Mouse (Mus musculus) E14TG2a.4 (cell line): ENCODE measurements around the gene Slc39a11.

ENCODE experiments used
- H3K27me3 ChIP-seq: 2 replicates; pipeline ENCODE4 v1.6.1; 2014; ENCODE audit warnings: low read length, control low read depth; ENCODE audit not compliant: insufficient read depth
- H3K36me3 ChIP-seq: 2 replicates; pipeline ENCODE4 v1.6.1; 2014; ENCODE audit warnings: low read length, control low read depth; ENCODE audit not compliant: insufficient read depth
- H3K4me1 ChIP-seq: replicated peaks from 2 replicates; pipeline ENCODE4 v1.6.1; 2014; ENCODE audit warnings: low read depth, low read length, control low read depth
- H3K4me3 ChIP-seq: replicated peaks from 2 replicates; pipeline ENCODE4 v1.5.1; 2014; ENCODE audit warnings: mild to moderate bottlenecking, low read length
- H3K9me3 ChIP-seq: 2 replicates; pipeline ENCODE4 v1.6.1; 2014; ENCODE audit warnings: low read length, control low read depth
- CTCF ChIP-seq: conservative IDR thresholded peaks from 2 replicates; pipeline ENCODE4 v1.5.1; 2014; ENCODE audit warnings: low read length
- NANOG ChIP-seq: IDR thresholded peaks from 2 replicates; pipeline ENCODE4 v1.6.1; 2014; ENCODE audit warnings: borderline replicate concordance, low read length, mixed read lengths
- POU5F1 ChIP-seq: IDR thresholded peaks from 2 replicates; pipeline ENCODE4 v1.6.1; 2014; ENCODE audit warnings: low read length, borderline replicate concordance

Slc39a11 gene

GRCm38 (mm10) chr11:113609581-113609980 lies 40.3 kb downstream of the Slc39a11 start:
- no peak overlapping the region for H3K4me3 ChIP-seq
- TF ChIP-seq POU5F1 = no peak
- no peak for TF ChIP-seq CTCF
- no peak for TF ChIP-seq NANOG
- H3K4me1 ChIP-seq = peaks cover 23% of the 10 kb centered on the region
- H3K27me3 ChIP-seq = peaks cover 9% of the 10 kb centered on the region; the same call in 1 of the 2 replicates
- H3K36me3 ChIP-seq = no peaks in the 10 kb centered on the region
- no peaks in the 10 kb centered on the region for H3K9me3 ChIP-seq

- H3K36me3 ChIP-seq = no peaks in the 10 kb centered on the region
- peaks cover 6% of the 10 kb centered on the region; the same call in 1 of the 2 replicates for H3K27me3 ChIP-seq
- peaks cover 11% of the 10 kb centered on the region for H3K4me1 ChIP-seq
- no peak overlapping the region for H3K4me3 ChIP-seq
- no peaks in the 10 kb centered on the region for H3K9me3 ChIP-seq
- no peak for TF ChIP-seq POU5F1
- no peak for TF ChIP-seq NANOG
- TF ChIP-seq CTCF = no peak
Observed at GRCm38 (mm10) chr11:113607556-113607955, 42.3 kb downstream of the Slc39a11 start.

GRCm38 (mm10) chr11:113601616-113602343 lies 48.1 kb downstream of the Slc39a11 start:
- H3K4me3 ChIP-seq = no peak overlapping the region
- no peaks in the 10 kb centered on the region for H3K9me3 ChIP-seq
- H3K4me1 ChIP-seq = peaks cover 8% of the 10 kb centered on the region; the same call in 1 of the 2 replicates
- H3K27me3 ChIP-seq = 0 out of 2 replicates have a peak, but pooled peaks cover 6% of the 10 kb centered on the region
- H3K36me3 ChIP-seq = no peaks in the 10 kb centered on the region
- TF ChIP-seq NANOG = no peak
- no peak for TF ChIP-seq POU5F1
- TF ChIP-seq CTCF = no peak

- TF ChIP-seq CTCF (no peak), NANOG (no peak), POU5F1 (no peak)
- H3K36me3 ChIP-seq = no peaks in the 10 kb centered on the region
- no peak overlapping the region for H3K4me3 ChIP-seq
- H3K27me3 ChIP-seq = 0 out of 2 replicates have a peak, but pooled peaks cover 6% of the 10 kb centered on the region
- peaks cover 8% of the 10 kb centered on the region; the same call in 1 of the 2 replicates for H3K4me1 ChIP-seq
- H3K9me3 ChIP-seq = no peaks in the 10 kb centered on the region
Observed at GRCm38 (mm10) chr11:113600526-113601245, 49.2 kb downstream of the Slc39a11 start.

- H3K4me1 ChIP-seq = peaks cover 8% of the 10 kb centered on the region; the same call in 1 of the 2 replicates
- no peaks in the 10 kb centered on the region for H3K9me3 ChIP-seq
- no peaks in the 10 kb centered on the region for H3K36me3 ChIP-seq
- H3K4me3 ChIP-seq = no peak overlapping the region
- 0 out of 2 replicates have a peak, but pooled peaks cover 6% of the 10 kb centered on the region for H3K27me3 ChIP-seq
- no peak for TF ChIP-seq POU5F1
- TF ChIP-seq NANOG = no peak
Observed at GRCm38 (mm10) chr11:113597632-113598031, 52.2 kb downstream of the Slc39a11 start.

- no peaks in the 10 kb centered on the region for H3K9me3 ChIP-seq
- no peak for TF ChIP-seq CTCF
- TF ChIP-seq NANOG = no peak
- TF ChIP-seq POU5F1 = no peak
- H3K4me3 ChIP-seq = no peak overlapping the region
- H3K27me3 ChIP-seq = no peaks in the 10 kb centered on the region
- peaks cover 6% of the 10 kb centered on the region for H3K4me1 ChIP-seq
- no peaks in the 10 kb centered on the region for H3K36me3 ChIP-seq
Observed at GRCm38 (mm10) chr11:113595144-113595543, 54.7 kb downstream of the Slc39a11 start.

- Histone ChIP-seq H3K9me3 (no peaks in the 10 kb centered on the region), H3K4me3 (no peak overlapping the region), H3K36me3 (no peaks in the 10 kb centered on the region), H3K27me3 (no peaks in the 10 kb centered on the region), H3K4me1 (peaks cover 54% of the 10 kb centered on the region)
- no peak for TF ChIP-seq CTCF
- no peak for TF ChIP-seq POU5F1
- TF ChIP-seq NANOG = no peak
Observed at GRCm38 (mm10) chr11:113588936-113589335, 60.9 kb downstream of the Slc39a11 start.

- Histone ChIP-seq H3K27me3 (no peaks in the 10 kb centered on the region), H3K36me3 (no peaks in the 10 kb centered on the region), H3K4me3 (no peak overlapping the region), H3K9me3 (no peaks in the 10 kb centered on the region), H3K4me1 (peaks cover 56% of the 10 kb centered on the region)
- no peak for TF ChIP-seq CTCF
- no peak for TF ChIP-seq NANOG
- TF ChIP-seq POU5F1 = no peak
Observed at GRCm38 (mm10) chr11:113586423-113586822, 63.5 kb downstream of the Slc39a11 start.
